Mouse (Mus musculus): ENCODE data around the gene Gm35315. TPM values are rescaled to one million over a fixed set of nuclear protein-coding genes. Genes with fewer than 3 reads are reported as not detected.
"Not testable (repeated sequence)": the region's sequence is repeated elsewhere in the genome, so short reads cannot be mapped to it uniquely, and the experiment has no call there.

Gm35315 gene
- polyA plus RNA-seq, 1 experiment from 2014 or later: 1.9 TPM

DNA sequence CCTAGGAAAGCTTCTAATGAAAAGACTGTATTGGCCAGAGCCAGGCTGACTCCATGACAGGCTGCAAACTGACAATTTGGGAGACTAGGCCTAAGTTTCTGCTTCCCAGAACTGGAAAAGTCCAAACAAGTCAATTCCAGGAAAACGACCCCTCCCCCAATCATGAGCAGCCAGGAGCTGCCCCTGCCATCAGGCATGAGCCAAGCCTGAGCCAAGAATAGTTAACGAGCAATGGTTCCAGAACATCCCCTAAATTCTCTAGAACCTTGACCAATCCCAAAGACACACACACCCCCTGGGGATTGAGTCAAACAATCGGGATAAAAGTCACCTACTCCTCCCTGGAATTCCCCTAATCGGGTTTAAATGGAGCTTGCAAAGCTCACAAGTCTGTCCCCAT, 11.3 kb downstream of the Gm35315 start:
- DNase-seq (no peak), ATAC-seq (ENCODE audit: insufficient read depth) (no peak)
- no peak overlapping the region for H3K9ac ChIP-seq
- H3K9me3 ChIP-seq (ENCODE audit: low read depth, low read length): peaks cover 21% of the 10 kb centered on the region
- H3K4me1 ChIP-seq (ENCODE audit: insufficient read depth): no peaks in the 10 kb centered on the region
- no peak overlapping the region for H3K4me3 ChIP-seq (ENCODE audit: low read depth, low read length)
- 78% methylated on average over 4 of the region's 4 CpGs for WGBS
- no peak overlapping the region for H3K4me2 ChIP-seq
- 0 out of 2 replicates have a peak, but pooled peaks cover 3% of the 10 kb centered on the region for H3K36me3 ChIP-seq (ENCODE audit: insufficient read depth)
- H3K27ac ChIP-seq (ENCODE audit: low read depth): no peak overlapping the region
- no peak for TF ChIP-seq CTCF (IDR thresholded peaks at IDR 0.05; ENCODE audit: low read depth)
- no peaks in the 10 kb centered on the region for H3K27me3 ChIP-seq (ENCODE audit: insufficient read depth, low read length)

DNA sequence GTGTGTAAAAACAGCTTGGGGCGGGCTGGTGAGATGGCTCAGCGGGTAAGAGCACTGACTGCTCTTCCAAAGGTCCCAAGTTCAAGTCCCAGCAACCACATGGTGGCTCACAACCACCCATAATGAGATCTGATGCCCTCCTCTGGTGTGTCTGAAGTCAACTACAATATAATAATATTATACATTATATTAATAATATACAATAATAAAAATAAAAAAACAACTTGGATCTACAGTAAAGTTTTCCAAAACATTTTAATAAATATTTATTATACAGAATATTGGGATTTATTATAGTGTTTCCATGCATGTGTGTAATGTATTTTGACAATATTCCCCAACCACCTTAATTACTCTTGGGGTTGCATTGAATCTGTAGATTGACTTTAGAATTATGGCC, 21.8 kb downstream of the Gm35315 start, which contains the start of gene Gm17655:
Gm17655 (minus strand) TSS at position 101 of the 400 bp plus-strand sequence.
- H3K4me2 ChIP-seq; H3K4me1 ChIP-seq (ENCODE audit: insufficient read depth); H3K27ac ChIP-seq (ENCODE audit: low read depth); H3K36me3 ChIP-seq (ENCODE audit: insufficient read depth); H3K4me3 ChIP-seq (ENCODE audit: low read depth, low read length); H3K27me3 ChIP-seq (ENCODE audit: insufficient read depth, low read length); DNase-seq; H3K9ac ChIP-seq; ATAC-seq (ENCODE audit: insufficient read depth): not testable (repeated sequence)
- 80% methylated on average over 2 of the region's 2 CpGs for WGBS
- peaks cover 14% of the 10 kb centered on the region for H3K9me3 ChIP-seq (ENCODE audit: low read depth, low read length)

DNA sequence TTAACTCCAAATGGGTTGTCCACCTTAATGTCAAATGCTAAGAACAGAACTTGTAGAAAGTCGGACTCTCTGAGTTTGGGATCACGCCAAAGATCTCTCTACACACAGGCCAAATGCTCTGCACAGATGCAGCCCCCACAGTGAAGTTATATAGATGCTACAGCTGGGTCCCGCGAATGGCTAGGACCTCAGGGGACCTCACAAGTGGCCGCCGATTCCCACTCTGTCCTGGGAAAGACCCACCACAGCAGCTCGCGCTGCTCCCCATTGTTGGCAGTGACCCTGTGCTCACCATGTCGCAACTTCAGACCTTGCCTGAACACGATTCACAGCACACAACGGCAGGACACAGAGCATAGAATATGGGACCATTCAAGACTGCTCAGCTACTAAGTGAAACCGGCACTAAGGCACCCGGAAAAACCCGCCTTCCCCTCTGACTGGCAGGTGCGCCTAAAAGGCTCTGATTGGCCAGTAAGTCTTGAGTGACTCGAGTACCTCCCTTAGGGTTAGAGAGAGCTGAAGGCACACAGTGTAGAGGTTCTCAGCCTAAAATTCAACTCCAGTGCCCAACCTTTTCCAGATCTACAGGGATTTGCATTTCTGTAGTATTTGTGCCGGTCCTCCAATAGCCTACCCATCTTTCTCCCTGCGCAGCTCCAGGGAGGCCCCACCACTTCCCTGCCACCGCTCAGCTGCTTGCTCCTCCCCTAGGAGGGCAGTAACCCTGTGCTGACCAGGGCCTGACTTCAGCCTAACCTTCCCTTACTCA, 36.4 kb downstream of the Gm35315 start:
- H3K4me1 ChIP-seq (ENCODE audit: insufficient read depth): no peaks in the 10 kb centered on the region

More for the DNA sequence above, 36.4 kb downstream of the Gm35315 start:
- H3K4me3 ChIP-seq (ENCODE audit: low read depth, low read length): peak overlapping the region; percentile 54
- H3K4me2 ChIP-seq: peak overlapping the region; percentile 60
- DNase-seq: peak; percentile 84
- under 1% methylated on average over 19 of the region's 19 CpGs for WGBS
- no peak for TF ChIP-seq CTCF (IDR thresholded peaks at IDR 0.05; ENCODE audit: low read depth)
- peak overlapping the region; percentile 57 for H3K9ac ChIP-seq
- H3K36me3 ChIP-seq (ENCODE audit: insufficient read depth): no peaks in the 10 kb centered on the region
- H3K27me3 ChIP-seq (ENCODE audit: insufficient read depth, low read length): no peaks in the 10 kb centered on the region
- H3K9me3 ChIP-seq (ENCODE audit: low read depth, low read length): no peaks in the 10 kb centered on the region
- ATAC-seq (ENCODE audit: insufficient read depth): peak; percentile 100
- peak overlapping the region; percentile 63; the same call in 1 of the 2 replicates for H3K27ac ChIP-seq (ENCODE audit: low read depth)

Other genes with a start within 250 kb of the Gm35315 start
- 0.74 and 0.91 TPM in 2 replicates for gene Gm15446, start 171.0 kb downstream of the Gm35315 start, polyA plus RNA-seq (2014; fragmentation: Nextera tagmentation; extraction: Ambion mirVana)
- gene Zfp932, start 97.9 kb downstream of the Gm35315 start, polyA plus RNA-seq (2014; fragmentation: Nextera tagmentation; extraction: Ambion mirVana): 22.8 TPM in 2 replicates
- gene Gm17655, start 21.9 kb downstream of the Gm35315 start, polyA plus RNA-seq (2014; fragmentation: Nextera tagmentation; extraction: Ambion mirVana): 3.3 and 7.2 TPM in 2 replicates
- 2.2 TPM in 2 replicates for gene Plcxd1, start 5.5 kb upstream of the Gm35315 start, polyA plus RNA-seq (2014; fragmentation: Nextera tagmentation; extraction: Ambion mirVana)
- 26.2 and 29.8 TPM in 2 replicates for gene Gtpbp6, start 13.8 kb upstream of the Gm35315 start, polyA plus RNA-seq (2014; fragmentation: Nextera tagmentation; extraction: Ambion mirVana)
- 3.3 and 3.8 TPM in 2 replicates for gene Zfp605, start 15.7 kb upstream of the Gm35315 start, polyA plus RNA-seq (2014; fragmentation: Nextera tagmentation; extraction: Ambion mirVana)
- gene Chfr, start 41.4 kb upstream of the Gm35315 start, polyA plus RNA-seq (2014; fragmentation: Nextera tagmentation; extraction: Ambion mirVana): 41.8 and 42.3 TPM in 2 replicates
- 26.6 and 28.3 TPM in 2 replicates for gene Golga3, start 82.3 kb upstream of the Gm35315 start, polyA plus RNA-seq (2014; fragmentation: Nextera tagmentation; extraction: Ambion mirVana)
- gene Ankle2, start 136.6 kb upstream of the Gm35315 start, polyA plus RNA-seq (2014; fragmentation: Nextera tagmentation; extraction: Ambion mirVana): 35.5 and 39.8 TPM in 2 replicates
- 72.9 and 74.0 TPM in 2 replicates for gene Pgam5, start 175.5 kb upstream of the Gm35315 start, polyA plus RNA-seq (2014; fragmentation: Nextera tagmentation; extraction: Ambion mirVana)
- gene Pxmp2, start 191.8 kb upstream of the Gm35315 start, polyA plus RNA-seq (2014; fragmentation: Nextera tagmentation; extraction: Ambion mirVana): 8.5 and 9.4 TPM in 2 replicates
- gene Pole, start 191.9 kb upstream of the Gm35315 start, polyA plus RNA-seq (2014; fragmentation: Nextera tagmentation; extraction: Ambion mirVana): 43.9 and 44.9 TPM in 2 replicates
- 14.1 and 15.4 TPM in 2 replicates for gene P2rx2, start 248.8 kb upstream of the Gm35315 start, polyA plus RNA-seq (2014; fragmentation: Nextera tagmentation; extraction: Ambion mirVana)